Mouse (Mus musculus): ENCODE data around the gene Kif13a. TPM values are rescaled to one million over a fixed set of nuclear protein-coding genes. Genes with fewer than 3 reads are reported as not detected.

Kif13a gene
- polyA plus RNA-seq, 1 experiment from 2014 or later: 2.5 TPM

DNA sequence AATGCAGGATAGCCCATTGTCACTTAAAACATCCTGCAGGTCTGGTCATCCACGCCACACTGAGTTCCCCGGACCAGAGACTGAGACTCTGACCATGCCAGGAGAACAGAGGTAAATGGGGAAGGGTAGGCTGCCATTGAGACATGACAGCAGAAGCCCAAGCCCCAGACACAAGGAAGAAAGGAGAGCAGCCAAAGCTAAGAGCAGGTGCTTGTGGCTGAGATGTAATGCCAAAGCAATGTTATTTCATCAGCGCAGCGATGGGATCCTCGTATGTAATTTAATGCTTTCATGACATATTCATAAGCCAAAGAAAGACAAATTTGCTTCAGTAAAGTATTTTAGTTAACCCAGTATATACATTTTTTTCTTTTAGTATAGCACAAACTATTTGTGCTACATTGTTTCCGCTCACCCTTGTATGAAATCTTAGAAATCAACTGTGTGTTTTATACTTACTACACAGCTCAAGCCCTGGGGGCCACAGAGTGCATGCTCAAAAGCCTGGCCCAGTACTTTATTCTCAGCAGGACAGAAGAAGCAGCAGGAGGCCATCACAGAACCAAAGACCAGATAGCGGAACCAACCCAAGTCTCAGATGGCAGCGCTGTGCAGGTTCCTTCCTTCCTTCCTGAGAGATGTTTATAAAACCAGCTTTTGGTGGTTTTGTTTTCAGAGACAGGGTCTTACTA lies 71.4 kb downstream of the Kif13a start:
- ATAC-seq (ENCODE audit: low read depth) (no peak), DNase-seq (no peak)
- Histone ChIP-seq H3K4me3 (replicated peaks) (no peak overlapping the region), H3K4me1 (replicated peaks) (peaks cover 27% of the 10 kb centered on the region), H3K27ac (no peak overlapping the region), H3K36me3 (no peaks in the 10 kb centered on the region), H3K9me3 (replicated peaks) (no peaks in the 10 kb centered on the region), H3K4me2 (no peak overlapping the region), H3K27me3 (no peaks in the 10 kb centered on the region), H3K9ac (no peak overlapping the region)
- 84% methylated on average over 8 of the region's 8 CpGs for WGBS (ENCODE audit: insufficient replicate concordance)

- no peak overlapping the region for H3K9ac ChIP-seq
- WGBS (ENCODE audit: insufficient replicate concordance): 71% methylated on average over 5 of the region's 5 CpGs
- H3K4me3 ChIP-seq (replicated peaks): no peak overlapping the region
- no peaks in the 10 kb centered on the region for H3K36me3 ChIP-seq
- H3K27me3 ChIP-seq: no peaks in the 10 kb centered on the region
- DNase-seq (no peak), ATAC-seq (ENCODE audit: low read depth) (no peak)
- H3K4me2 ChIP-seq: no peak overlapping the region
- H3K27ac ChIP-seq: no peak overlapping the region
- H3K9me3 ChIP-seq (replicated peaks): no peaks in the 10 kb centered on the region
- H3K4me1 ChIP-seq (replicated peaks): peaks cover 13% of the 10 kb centered on the region
Observed at GRCm38 (mm10) chr13:46854456-46854855, 75.2 kb downstream of the Kif13a start.

DNA sequence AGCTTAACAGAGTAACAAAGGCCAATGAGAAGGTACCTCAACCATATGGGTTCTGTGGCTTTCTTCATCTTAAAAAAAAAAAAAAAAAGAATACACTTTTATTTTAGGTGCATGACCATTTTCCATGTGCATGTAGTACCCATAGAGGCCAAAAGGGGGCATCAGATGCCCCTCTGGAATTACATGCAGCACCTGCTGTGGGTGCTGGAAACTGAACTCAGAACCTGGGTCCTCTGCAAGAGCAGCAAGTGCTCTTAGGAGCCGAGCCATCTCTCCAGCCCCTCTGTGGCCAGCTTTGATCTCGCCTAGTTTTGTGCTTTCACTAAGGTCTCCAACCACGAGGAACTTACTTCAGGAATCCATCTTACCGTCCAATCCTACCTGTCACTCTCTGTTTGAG lies 77.2 kb downstream of the Kif13a start:
- H3K4me1 ChIP-seq (replicated peaks): 0 out of 2 replicates have a peak, but pooled peaks cover 4% of the 10 kb centered on the region
- H3K4me3 ChIP-seq (replicated peaks): no peak overlapping the region
- ATAC-seq (ENCODE audit: low read depth): no peak
- H3K36me3 ChIP-seq: no peaks in the 10 kb centered on the region
- WGBS (ENCODE audit: insufficient replicate concordance): 80% methylated on average over 4 of the region's 4 CpGs
- H3K27me3 ChIP-seq: no peaks in the 10 kb centered on the region
- H3K27ac ChIP-seq: no peak overlapping the region
- DNase-seq: no peak
- no peaks in the 10 kb centered on the region for H3K9me3 ChIP-seq (replicated peaks)
- H3K4me2 ChIP-seq: no peak overlapping the region
- no peak overlapping the region for H3K9ac ChIP-seq

DNA sequence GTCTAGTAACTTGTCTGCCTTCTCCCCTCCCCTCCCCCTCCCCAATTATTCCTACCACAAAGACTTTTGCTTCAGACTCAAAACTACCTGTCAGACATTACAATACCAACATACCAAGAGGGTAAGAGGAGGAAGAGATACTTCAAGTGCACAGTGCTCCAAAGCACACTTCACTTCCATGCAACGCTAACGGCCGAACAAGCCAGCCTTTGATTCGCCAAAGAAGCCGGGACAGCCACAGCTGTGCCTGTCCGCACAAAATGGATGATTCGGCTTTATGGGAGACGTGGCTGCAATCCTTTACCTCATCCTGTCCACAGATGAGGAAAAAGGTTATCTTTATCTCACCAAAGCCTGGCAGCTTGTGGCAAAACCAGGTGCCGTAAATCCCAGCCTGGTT lies 84.2 kb downstream of the Kif13a start:
- whole genome bisulfite sequencing (ENCODE audit: insufficient replicate concordance): 82% methylated on average over 9 of the region's 9 CpGs
- no peak overlapping the region for H3K4me3 ChIP-seq (replicated peaks)
- no peak overlapping the region for H3K9ac ChIP-seq
- no peaks in the 10 kb centered on the region for H3K27me3 ChIP-seq
- DNase-seq (no peak), ATAC-seq (ENCODE audit: low read depth) (no peak)
- no peak overlapping the region for H3K27ac ChIP-seq
- H3K9me3 ChIP-seq (replicated peaks): no peaks in the 10 kb centered on the region
- H3K4me1 ChIP-seq (replicated peaks): no peaks in the 10 kb centered on the region
- no peaks in the 10 kb centered on the region for H3K36me3 ChIP-seq
- no peak overlapping the region for H3K4me2 ChIP-seq

- H3K36me3 ChIP-seq: no peaks in the 10 kb centered on the region
- no peaks in the 10 kb centered on the region for H3K9me3 ChIP-seq (replicated peaks)
- no peak overlapping the region for H3K9ac ChIP-seq
- no peak for DNase-seq
- no peaks in the 10 kb centered on the region for H3K4me1 ChIP-seq (replicated peaks)
- 59% methylated on average over 12 of the region's 12 CpGs for WGBS (ENCODE audit: insufficient replicate concordance)
- no peak overlapping the region for H3K4me3 ChIP-seq (replicated peaks)
- no peak for ATAC-seq (ENCODE audit: low read depth)
- no peaks in the 10 kb centered on the region for H3K27me3 ChIP-seq
- H3K27ac ChIP-seq: no peak overlapping the region
- no peak overlapping the region for H3K4me2 ChIP-seq
Observed at GRCm38 (mm10) chr13:46844561-46845235, 85.0 kb downstream of the Kif13a start.

- Histone ChIP-seq H3K9me3 (replicated peaks) (no peaks in the 10 kb centered on the region), H3K4me1 (replicated peaks) (no peaks in the 10 kb centered on the region), H3K9ac (no peak overlapping the region), H3K36me3 (no peaks in the 10 kb centered on the region), H3K4me3 (replicated peaks) (no peak overlapping the region), H3K27ac (no peak overlapping the region), H3K4me2 (no peak overlapping the region), H3K27me3 (no peaks in the 10 kb centered on the region)
- ATAC-seq (ENCODE audit: low read depth) (no peak), DNase-seq (no peak)
- WGBS (ENCODE audit: insufficient replicate concordance): 73% methylated on average over 3 of the region's 3 CpGs
Observed at GRCm38 (mm10) chr13:46843646-46844045, 86.0 kb downstream of the Kif13a start.

GRCm38 (mm10) chr13:46842185-46842584 lies 87.5 kb downstream of the Kif13a start:
- H3K27ac ChIP-seq: no peak overlapping the region
- no peaks in the 10 kb centered on the region for H3K36me3 ChIP-seq
- no peaks in the 10 kb centered on the region for H3K4me1 ChIP-seq (replicated peaks)
- no peaks in the 10 kb centered on the region for H3K9me3 ChIP-seq (replicated peaks)
- H3K27me3 ChIP-seq: no peaks in the 10 kb centered on the region
- H3K4me2 ChIP-seq: no peak overlapping the region
- WGBS (ENCODE audit: insufficient replicate concordance): 69% methylated on average over 8 of the region's 8 CpGs
- no peak for DNase-seq
- H3K9ac ChIP-seq: no peak overlapping the region
- H3K4me3 ChIP-seq (replicated peaks): no peak overlapping the region
- no peak for ATAC-seq (ENCODE audit: low read depth)

- no peak overlapping the region for H3K27ac ChIP-seq
- ATAC-seq (ENCODE audit: low read depth): no peak
Observed at GRCm38 (mm10) chr13:46841668-46842067, 88.0 kb downstream of the Kif13a start.

GRCm38 (mm10) chr13:46840676-46841075 lies 89.0 kb downstream of the Kif13a start:
- DNase-seq (no peak), ATAC-seq (ENCODE audit: low read depth) (no peak)
- Histone ChIP-seq H3K9ac (no peak overlapping the region), H3K27me3 (no peaks in the 10 kb centered on the region), H3K36me3 (no peaks in the 10 kb centered on the region), H3K4me1 (replicated peaks) (no peaks in the 10 kb centered on the region), H3K4me2 (no peak overlapping the region), H3K4me3 (replicated peaks) (no peak overlapping the region), H3K27ac (no peak overlapping the region), H3K9me3 (replicated peaks) (no peaks in the 10 kb centered on the region)
- 72% methylated on average over 13 of the region's 13 CpGs for WGBS (ENCODE audit: insufficient replicate concordance)

More at GRCm38 (mm10) chr13:46841668-46842067, 88.0 kb downstream of the Kif13a start:
- H3K9ac ChIP-seq: no peak overlapping the region
- WGBS (ENCODE audit: insufficient replicate concordance): 68% methylated on average over 3 of the region's 3 CpGs
- no peaks in the 10 kb centered on the region for H3K4me1 ChIP-seq (replicated peaks)
- H3K9me3 ChIP-seq (replicated peaks): no peaks in the 10 kb centered on the region
- no peak for DNase-seq
- no peak overlapping the region for H3K4me2 ChIP-seq
- H3K27me3 ChIP-seq: no peaks in the 10 kb centered on the region
- no peaks in the 10 kb centered on the region for H3K36me3 ChIP-seq
- H3K4me3 ChIP-seq (replicated peaks): no peak overlapping the region

GRCm38 (mm10) chr13:46839236-46839635 lies 90.4 kb downstream of the Kif13a start:
- H3K4me2 ChIP-seq: no peak overlapping the region
- ATAC-seq (ENCODE audit: low read depth): no peak
- no peaks in the 10 kb centered on the region for H3K27me3 ChIP-seq
- H3K9me3 ChIP-seq (replicated peaks): 0 out of 2 replicates have a peak, but pooled peaks cover 3% of the 10 kb centered on the region
- no peak overlapping the region for H3K9ac ChIP-seq
- H3K27ac ChIP-seq: no peak overlapping the region
- DNase-seq: no peak
- H3K4me1 ChIP-seq (replicated peaks): no peaks in the 10 kb centered on the region
- no peak overlapping the region for H3K4me3 ChIP-seq (replicated peaks)
- 61% methylated on average over 3 of the region's 3 CpGs for WGBS (ENCODE audit: insufficient replicate concordance)
- H3K36me3 ChIP-seq: no peaks in the 10 kb centered on the region

DNA sequence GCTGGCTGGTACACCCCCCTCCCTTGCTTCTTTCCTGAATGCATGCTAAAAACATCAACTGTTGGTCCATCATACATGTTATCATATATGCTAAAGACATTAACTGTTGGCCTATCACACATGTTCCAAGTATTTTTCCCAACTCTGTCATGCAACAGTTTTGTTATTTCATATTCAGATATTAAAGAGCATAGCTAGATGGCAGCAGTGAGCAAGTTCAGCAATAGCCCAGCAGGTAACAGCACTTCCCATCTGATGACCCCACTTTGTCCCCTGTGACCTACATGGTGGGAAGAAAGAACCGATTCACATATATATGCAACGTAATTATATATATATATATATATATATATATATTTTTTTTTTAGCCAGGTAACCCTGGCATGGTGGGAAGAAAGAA lies 91.1 kb downstream of the Kif13a start:
- H3K36me3 ChIP-seq: no peaks in the 10 kb centered on the region
- ATAC-seq (ENCODE audit: low read depth) (no peak), DNase-seq (no peak)
- no peaks in the 10 kb centered on the region for H3K4me1 ChIP-seq (replicated peaks)
- 0 out of 2 replicates have a peak, but pooled peaks cover 3% of the 10 kb centered on the region for H3K9me3 ChIP-seq (replicated peaks)
- 52% methylated on average over 2 of the region's 2 CpGs for WGBS (ENCODE audit: insufficient replicate concordance)
- no peak overlapping the region for H3K27ac ChIP-seq
- H3K9ac ChIP-seq: no peak overlapping the region
- no peak overlapping the region for H3K4me3 ChIP-seq (replicated peaks)
- no peaks in the 10 kb centered on the region for H3K27me3 ChIP-seq
- H3K4me2 ChIP-seq: no peak overlapping the region

DNA sequence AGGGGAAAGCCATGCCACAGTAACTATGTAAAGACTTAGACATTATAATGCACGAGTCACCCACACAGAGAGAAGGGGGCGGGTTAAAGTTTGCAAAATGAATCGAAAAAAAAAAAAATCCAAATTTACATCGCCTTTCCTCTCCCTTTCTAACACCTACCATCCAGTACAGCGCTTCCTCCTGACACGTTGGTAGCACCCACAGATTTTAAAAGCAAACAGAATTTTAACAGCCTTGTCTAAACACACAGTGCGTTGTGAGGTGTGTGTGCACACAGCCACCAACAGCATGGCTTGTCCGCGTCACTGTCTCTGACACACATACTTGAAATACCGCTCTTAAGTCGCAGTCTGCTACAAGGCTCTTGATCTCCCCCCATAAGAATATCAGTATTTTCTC lies 94.3 kb downstream of the Kif13a start:
- DNase-seq (no peak), ATAC-seq (ENCODE audit: low read depth) (no peak)
- 85% methylated on average over 11 of the region's 11 CpGs for WGBS (ENCODE audit: insufficient replicate concordance)
- peaks cover 3% of the 10 kb centered on the region; the same call in 1 of the 2 replicates for H3K9me3 ChIP-seq (replicated peaks)
- H3K36me3 ChIP-seq: peaks cover 15% of the 10 kb centered on the region
- H3K4me3 ChIP-seq (replicated peaks): no peak overlapping the region
- no peak overlapping the region for H3K9ac ChIP-seq
- H3K4me1 ChIP-seq (replicated peaks): no peaks in the 10 kb centered on the region
- no peak overlapping the region for H3K4me2 ChIP-seq
- H3K27ac ChIP-seq: no peak overlapping the region
- H3K27me3 ChIP-seq: no peaks in the 10 kb centered on the region

Measured in liver, embryonic 13.5 days (tissue).